Mouse (Mus musculus) MEL (cell line): ENCODE results near the gene Pemt.

ENCODE experiments used
- CHD2 ChIP-seq: IDR thresholded peaks from 2 replicates; pipeline ENCODE4 v1.6.1; 2011; ENCODE audit warnings: low read length, improper control_type of control experiment
- CTCF ChIP-seq, 3 experiments: IDR thresholded peaks in 2 of 3; conservative IDR thresholded peaks in 1 of 3; 2 replicates each; pipeline ENCODE4 v1.5.1; 2011 to 2012; ENCODE audit warnings: low read length in 3 of 3, low read depth in 2 of 3, mild to moderate bottlenecking in 2 of 3, improper control_type of control experiment in 1 of 3, inconsistent platforms in 1 of 3, mixed read lengths in 1 of 3, moderate library complexity in 1 of 3; ENCODE audit not compliant: control insufficient read depth in 1 of 3, insufficient read depth in 1 of 3, poor library complexity in 1 of 3, severe bottlenecking in 1 of 3
- EP300 ChIP-seq, 2 experiments: IDR thresholded peaks; 2 replicates each; pipeline ENCODE4 v1.6.1; 2011; ENCODE audit warnings: improper control_type of control experiment in 2 of 2, low read length in 2 of 2, low read depth in 1 of 2, mild to moderate bottlenecking in 1 of 2
- ETS1 ChIP-seq: IDR thresholded peaks from 2 replicates; pipeline ENCODE4 v1.6.1; 2012; ENCODE audit warnings: low read depth, mild to moderate bottlenecking, inconsistent platforms, low read length, improper control_type of control experiment, moderate library complexity
- GATA1 ChIP-seq: IDR thresholded peaks from 2 replicates; pipeline ENCODE4 v1.6.1; 2011; ENCODE audit warnings: low read depth, low read length, improper control_type of control experiment
- MAFK ChIP-seq: IDR thresholded peaks from 2 replicates; pipeline ENCODE4 v1.6.1; 2011; ENCODE audit warnings: low read depth, mild to moderate bottlenecking, low read length, improper control_type of control experiment, borderline replicate concordance
- MAX ChIP-seq: IDR thresholded peaks from 2 replicates; pipeline ENCODE4 v1.6.1; 2011; ENCODE audit warnings: low read length, improper control_type of control experiment
- MEF2A ChIP-seq: IDR thresholded peaks from 2 replicates; pipeline ENCODE4 v1.6.1; 2014; ENCODE audit warnings: low read depth, mild to moderate bottlenecking, inconsistent platforms, low read length, improper control_type of control experiment; ENCODE audit not compliant: poor library complexity, insufficient replicate concordance, severe bottlenecking; ENCODE audit errors: extremely low read depth
- POLR2A ChIP-seq, 2 experiments: IDR thresholded peaks; 2 replicates each; pipeline ENCODE4 v1.6.1; 2011 to 2012; ENCODE audit warnings: low read length in 2 of 2, mild to moderate bottlenecking in 2 of 2, control low read depth in 1 of 2, improper control_type of control experiment in 1 of 2, low read depth in 1 of 2, moderate library complexity in 1 of 2; ENCODE audit not compliant: control insufficient read depth in 1 of 2, insufficient read depth in 1 of 2, poor library complexity in 1 of 2
- POLR2AphosphoS2 ChIP-seq: IDR thresholded peaks from 2 replicates; pipeline ENCODE4 v1.6.1; 2011; ENCODE audit warnings: low read length, improper control_type of control experiment
- TCF12 ChIP-seq: IDR thresholded peaks from 2 replicates; pipeline ENCODE4 v1.6.1; 2014; ENCODE audit warnings: low read depth, mild to moderate bottlenecking, inconsistent platforms, low read length, improper control_type of control experiment, moderate library complexity
- ZC3H11A ChIP-seq: IDR thresholded peaks from 2 replicates; pipeline ENCODE4 v1.6.1; 2012; ENCODE audit warnings: low read depth, mild to moderate bottlenecking, inconsistent platforms, low read length, improper control_type of control experiment

GRCm38 (mm10) chr11:59939821-59940220, 106.5 kb downstream of the Pemt start:
- TF ChIP-seq TCF12 (no peak), POLR2AphosphoS2 (no peak), CHD2 (no peak), MAX (no peak), CTCF (IDR thresholded peaks at IDR 0.05 in 2 of 3, conservative IDR thresholded peaks at IDR 0.05 in 1 of 3; ENCODE audit: control insufficient read depth in 1 of 3, insufficient read depth in 1 of 3, low read depth in 2 of 3, low read length in 3 of 3, poor library complexity in 1 of 3, severe bottlenecking in 1 of 3) (no peak), ETS1 (no peak), POLR2A (IDR thresholded peaks at IDR 0.05; ENCODE audit: control insufficient read depth in 1 of 2, insufficient read depth in 1 of 2, low read depth in 1 of 2, low read length in 2 of 2, poor library complexity in 1 of 2) (no peak), EP300 (IDR thresholded peaks at IDR 0.05; ENCODE audit: low read depth in 1 of 2, low read length in 2 of 2) (no peak), MAFK (no peak), GATA1 (no peak), ZC3H11A (no peak), MEF2A (no peak)
